Mouse (Mus musculus): ENCODE results near the gene Desi2. TPM values are rescaled to one million over a fixed set of nuclear protein-coding genes. Genes with fewer than 3 reads are reported as not detected.
"Not testable (repeated sequence)": the region's sequence is repeated elsewhere in the genome, so short reads cannot be mapped to it uniquely, and the experiment has no call there.

Desi2 gene
- polyA plus RNA-seq (2014; fragmentation: Nextera tagmentation; extraction: Ambion mirVana): 15.9 and 17.8 TPM in 2 replicates

DNA sequence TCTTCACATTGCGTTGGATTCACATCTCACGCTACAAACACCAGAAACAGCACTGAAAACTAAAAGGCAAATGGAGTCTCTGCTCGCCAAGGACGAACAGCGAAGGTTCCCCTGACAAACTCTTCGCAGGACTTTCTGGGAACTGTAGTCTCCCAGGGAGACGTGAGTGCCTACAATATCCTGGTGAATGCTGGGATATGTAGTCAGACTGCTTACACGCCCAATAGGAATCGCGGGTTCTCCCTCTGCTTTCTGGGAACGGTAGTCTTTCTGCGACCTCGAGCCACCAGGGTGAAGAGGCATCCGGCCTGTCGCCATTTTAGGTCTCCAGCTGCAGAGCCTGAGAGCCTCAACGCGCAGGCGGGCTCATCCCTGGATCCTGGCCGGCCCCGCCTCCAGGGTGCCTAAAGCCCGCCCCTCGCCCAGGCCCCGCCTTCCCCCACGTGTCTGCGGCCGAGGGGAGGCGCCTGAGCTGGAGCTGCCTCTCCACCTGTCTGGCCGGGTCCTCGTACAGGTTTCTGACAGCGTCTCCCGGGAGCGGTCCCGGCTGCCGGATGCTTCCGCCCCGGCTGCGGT lies at the start of gene Desi2:
TSS of gene Desi2 (plus strand) at position 202 of the 576 bp plus-strand sequence.
- peak; percentile 99 for ATAC-seq (replicated peaks; ENCODE audit: insufficient number of reproducible peaks, low FRiP score, low TSS enrichment, low read depth)
- not testable (repeated sequence) for H3K36me3 ChIP-seq (replicated peaks; ENCODE audit: control insufficient read depth, insufficient read depth, low read depth, low read length); H3K27me3 ChIP-seq (ENCODE audit: control insufficient read depth, insufficient read depth, low read length); H3K27ac ChIP-seq (replicated peaks; ENCODE audit: low read depth, low read length); H3K9me3 ChIP-seq (replicated peaks; ENCODE audit: control insufficient read depth, low read length); H3K4me1 ChIP-seq (ENCODE audit: control insufficient read depth, insufficient read depth, low read length)
- peak; percentile 97 for DNase-seq (ENCODE audit: low spot score)
- H3K9ac ChIP-seq (replicated peaks; ENCODE audit: low read length): peak within 1 kb of the TSS; percentile 37
- peak within 1 kb of the TSS; percentile 52 for H3K4me3 ChIP-seq (ENCODE audit: low read depth, low read length)
- H3K4me2 ChIP-seq (ENCODE audit: low read depth, low read length): peak within 1 kb of the TSS; percentile 44
- WGBS: under 1% methylated on average over 35 of the region's 37 CpGs

DNA sequence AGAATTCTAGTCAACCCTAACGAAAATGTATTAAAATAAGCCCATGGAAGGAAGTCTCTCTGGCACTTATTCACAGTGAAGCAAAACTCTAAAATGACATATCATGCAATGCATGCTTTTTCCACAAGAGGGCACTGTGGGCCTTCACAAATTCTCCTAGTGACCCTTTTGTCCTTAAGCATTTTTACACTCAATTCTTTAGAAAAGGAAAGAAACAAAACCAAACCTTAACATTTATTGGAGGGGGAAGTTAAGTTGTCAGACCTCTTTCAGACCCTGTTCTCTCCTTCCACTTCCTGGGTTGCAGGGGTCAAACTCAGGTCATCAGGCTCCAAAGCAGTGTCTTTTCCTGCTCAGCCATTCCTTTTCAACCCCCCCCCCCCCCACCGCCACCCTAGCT lies 40.7 kb upstream of the Desi2 start:
- ATAC-seq (replicated peaks; ENCODE audit: insufficient number of reproducible peaks, low FRiP score, low TSS enrichment, low read depth); H3K36me3 ChIP-seq (replicated peaks; ENCODE audit: control insufficient read depth, insufficient read depth, low read depth, low read length); H3K27ac ChIP-seq (replicated peaks; ENCODE audit: low read depth, low read length); H3K9ac ChIP-seq (replicated peaks; ENCODE audit: low read length); H3K27me3 ChIP-seq (ENCODE audit: control insufficient read depth, insufficient read depth, low read length); H3K4me3 ChIP-seq (ENCODE audit: low read depth, low read length); H3K9me3 ChIP-seq (replicated peaks; ENCODE audit: control insufficient read depth, low read length); H3K4me1 ChIP-seq (ENCODE audit: control insufficient read depth, insufficient read depth, low read length); H3K4me2 ChIP-seq (ENCODE audit: low read depth, low read length): not testable (repeated sequence)
- DNase-seq (ENCODE audit: low spot score): peak; percentile 35
- WGBS: 3% methylated on average over 2 of the region's 2 CpGs

DNA sequence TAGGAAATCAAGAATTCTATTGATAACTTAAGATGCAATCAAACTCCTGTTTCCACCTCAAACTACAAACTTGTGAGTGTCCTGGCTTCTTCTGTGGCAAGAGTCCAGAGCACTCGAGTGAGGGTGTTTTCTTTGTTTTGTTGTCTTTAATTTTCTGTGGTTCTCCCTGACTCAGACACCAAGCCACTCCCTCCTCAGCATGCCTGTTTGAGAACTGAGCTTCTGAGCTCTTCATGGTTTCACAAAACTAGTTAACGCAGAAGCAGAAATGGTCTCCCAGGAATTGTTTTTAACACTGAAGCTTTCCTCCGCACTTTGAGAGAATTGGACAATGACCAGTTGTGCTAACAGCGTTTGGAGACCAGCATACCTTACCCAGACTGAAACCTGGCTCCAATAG lies 40.3 kb upstream of the Desi2 start:
- not testable (repeated sequence) for H3K4me3 ChIP-seq (ENCODE audit: low read depth, low read length); H3K27ac ChIP-seq (replicated peaks; ENCODE audit: low read depth, low read length); H3K9ac ChIP-seq (replicated peaks; ENCODE audit: low read length); H3K27me3 ChIP-seq (ENCODE audit: control insufficient read depth, insufficient read depth, low read length); ATAC-seq (replicated peaks; ENCODE audit: insufficient number of reproducible peaks, low FRiP score, low TSS enrichment, low read depth); H3K9me3 ChIP-seq (replicated peaks; ENCODE audit: control insufficient read depth, low read length); H3K4me2 ChIP-seq (ENCODE audit: low read depth, low read length); H3K4me1 ChIP-seq (ENCODE audit: control insufficient read depth, insufficient read depth, low read length); H3K36me3 ChIP-seq (replicated peaks; ENCODE audit: control insufficient read depth, insufficient read depth, low read depth, low read length)
- 55% methylated on average over 3 of the region's 4 CpGs for WGBS
- peak; percentile 1 for DNase-seq (ENCODE audit: low spot score)

GRCm38 (mm10) chr1:178182251-178182650 lies 5.0 kb upstream of the Desi2 start:
- Histone ChIP-seq H3K9ac (replicated peaks; ENCODE audit: low read length) (no peak overlapping the region), H3K4me1 (ENCODE audit: control insufficient read depth, insufficient read depth, low read length) (no peaks in the 10 kb centered on the region), H3K27me3 (ENCODE audit: control insufficient read depth, insufficient read depth, low read length) (no peaks in the 10 kb centered on the region), H3K4me2 (ENCODE audit: low read depth, low read length) (no peak overlapping the region), H3K27ac (replicated peaks; ENCODE audit: low read depth, low read length) (no peak overlapping the region), H3K9me3 (replicated peaks; ENCODE audit: control insufficient read depth, low read length) (no peaks in the 10 kb centered on the region), H3K4me3 (ENCODE audit: low read depth, low read length) (no peak overlapping the region), H3K36me3 (replicated peaks; ENCODE audit: control insufficient read depth, insufficient read depth, low read depth, low read length) (no peaks in the 10 kb centered on the region)
- WGBS: 92% methylated on average over 2 of the region's 2 CpGs
- DNase-seq (ENCODE audit: low spot score): no peak
- no peak for ATAC-seq (replicated peaks; ENCODE audit: insufficient number of reproducible peaks, low FRiP score, low TSS enrichment, low read depth)

DNA sequence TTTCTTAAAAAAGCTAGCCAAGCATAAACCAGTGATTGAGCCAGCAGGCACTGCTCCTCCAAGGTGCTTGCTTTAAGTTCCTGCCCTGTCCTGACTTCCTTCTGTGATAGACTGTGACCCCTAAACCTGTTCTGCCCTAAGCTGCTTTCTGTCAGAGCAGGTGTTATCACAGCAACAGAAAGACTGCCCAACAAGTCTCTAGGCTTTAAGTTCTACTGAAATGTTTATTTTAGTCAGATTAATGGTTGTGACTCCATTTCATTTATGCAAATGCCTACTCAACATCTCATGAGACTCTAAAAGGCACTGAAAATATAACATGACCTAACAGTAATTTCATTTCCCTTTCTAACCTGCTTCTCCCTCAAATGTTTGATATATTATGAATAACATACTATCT lies 1.6 kb upstream of the Desi2 start:
- no peaks in the 10 kb centered on the region for H3K27me3 ChIP-seq (ENCODE audit: control insufficient read depth, insufficient read depth, low read length)
- H3K36me3 ChIP-seq (replicated peaks; ENCODE audit: control insufficient read depth, insufficient read depth, low read depth, low read length): no peaks in the 10 kb centered on the region
- H3K9ac ChIP-seq (replicated peaks; ENCODE audit: low read length): no peak overlapping the region
- no peak for ATAC-seq (replicated peaks; ENCODE audit: insufficient number of reproducible peaks, low FRiP score, low TSS enrichment, low read depth)
- no peak overlapping the region for H3K4me3 ChIP-seq (ENCODE audit: low read depth, low read length)
- no peak overlapping the region for H3K27ac ChIP-seq (replicated peaks; ENCODE audit: low read depth, low read length)
- no peaks in the 10 kb centered on the region for H3K9me3 ChIP-seq (replicated peaks; ENCODE audit: control insufficient read depth, low read length)
- 0 out of 2 replicates have a peak, but pooled peaks cover 2% of the 10 kb centered on the region for H3K4me1 ChIP-seq (ENCODE audit: control insufficient read depth, insufficient read depth, low read length)
- H3K4me2 ChIP-seq (ENCODE audit: low read depth, low read length): no peak overlapping the region
- no peak for DNase-seq (ENCODE audit: low spot score)

GRCm38 (mm10) chr1:178187810-178188209 lies 593 bp downstream of the Desi2 start:
- not testable (repeated sequence) for H3K27me3 ChIP-seq (ENCODE audit: control insufficient read depth, insufficient read depth, low read length); H3K36me3 ChIP-seq (replicated peaks; ENCODE audit: control insufficient read depth, insufficient read depth, low read depth, low read length); H3K27ac ChIP-seq (replicated peaks; ENCODE audit: low read depth, low read length); H3K4me1 ChIP-seq (ENCODE audit: control insufficient read depth, insufficient read depth, low read length); H3K9me3 ChIP-seq (replicated peaks; ENCODE audit: control insufficient read depth, low read length)
- ATAC-seq (replicated peaks; ENCODE audit: insufficient number of reproducible peaks, low FRiP score, low TSS enrichment, low read depth) (peak; percentile 76; the same call in 1 of the 2 replicates), DNase-seq (ENCODE audit: low spot score) (peak; percentile 56)
- WGBS: 0% methylated on average over 21 of the region's 38 CpGs
- H3K4me2 ChIP-seq (ENCODE audit: low read depth, low read length): peak overlapping the region; percentile 42
- peak overlapping the region; percentile 52 for H3K4me3 ChIP-seq (ENCODE audit: low read depth, low read length)
- H3K9ac ChIP-seq (replicated peaks; ENCODE audit: low read length): peak overlapping the region; percentile 37

DNA sequence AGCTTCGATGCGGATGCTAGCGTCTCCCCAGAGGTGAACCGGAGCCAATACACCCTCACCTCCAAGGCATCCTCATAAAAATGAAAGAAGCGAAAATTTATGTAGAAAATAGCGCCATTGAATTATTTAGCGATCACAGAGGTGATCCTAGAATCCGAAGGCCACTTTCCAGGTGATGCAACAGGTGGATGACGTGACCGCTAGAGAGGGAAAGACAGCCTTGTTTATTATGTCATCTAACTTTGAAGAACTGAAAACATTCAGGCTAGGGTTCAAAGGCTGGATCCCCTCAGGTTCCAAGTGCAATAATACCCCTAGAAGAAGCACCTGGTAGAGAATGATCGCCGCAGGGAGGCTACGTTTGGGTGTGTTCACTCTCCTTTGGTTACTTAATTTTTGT lies 1.2 kb downstream of the Desi2 start:
- peak; percentile 1 for DNase-seq (ENCODE audit: low spot score)
- H3K9me3 ChIP-seq (replicated peaks; ENCODE audit: control insufficient read depth, low read length): no peaks in the 10 kb centered on the region
- H3K4me1 ChIP-seq (ENCODE audit: control insufficient read depth, insufficient read depth, low read length): 0 out of 2 replicates have a peak, but pooled peaks cover 2% of the 10 kb centered on the region
- H3K27ac ChIP-seq (replicated peaks; ENCODE audit: low read depth, low read length): no peak overlapping the region
- peak overlapping the region; percentile 44 for H3K4me2 ChIP-seq (ENCODE audit: low read depth, low read length)
- no peak overlapping the region for H3K9ac ChIP-seq (replicated peaks; ENCODE audit: low read length)
- no peaks in the 10 kb centered on the region for H3K36me3 ChIP-seq (replicated peaks; ENCODE audit: control insufficient read depth, insufficient read depth, low read depth, low read length)
- H3K27me3 ChIP-seq (ENCODE audit: control insufficient read depth, insufficient read depth, low read length): no peaks in the 10 kb centered on the region
- 7% methylated on average over 13 of the region's 13 CpGs for WGBS
- peak overlapping the region; percentile 30 for H3K4me3 ChIP-seq (ENCODE audit: low read depth, low read length)
- no peak for ATAC-seq (replicated peaks; ENCODE audit: insufficient number of reproducible peaks, low FRiP score, low TSS enrichment, low read depth)

DNA sequence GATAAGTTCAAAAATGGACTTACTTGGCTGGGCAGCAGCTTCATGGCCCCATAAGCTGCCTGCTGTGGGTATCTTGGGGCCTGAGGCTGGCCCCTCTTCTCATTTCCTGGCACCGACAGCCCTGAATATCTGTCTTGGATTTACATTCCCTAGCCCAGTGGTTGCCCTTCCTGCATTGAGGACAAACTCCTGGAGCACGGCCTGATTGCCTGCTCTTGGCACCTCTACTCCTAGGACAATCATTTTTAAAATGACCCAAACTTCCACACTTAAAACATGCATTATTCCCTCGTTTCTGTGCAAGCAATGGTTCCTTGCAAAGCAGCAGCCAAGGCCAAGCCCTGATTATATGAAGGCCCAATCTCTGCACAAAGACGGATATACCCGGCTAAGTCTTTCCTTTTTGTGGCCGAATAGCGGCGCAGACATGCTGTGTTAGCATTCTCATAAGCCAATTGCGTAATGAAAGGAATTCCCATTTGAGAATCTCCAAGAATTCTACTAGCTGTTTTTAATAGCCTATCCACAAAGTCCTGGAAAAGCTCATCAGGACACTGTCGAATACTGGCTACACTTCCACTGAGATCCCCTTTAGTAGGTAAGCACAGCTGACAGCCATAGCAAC lies 18.6 kb downstream of the Desi2 start:
- Histone ChIP-seq H3K27ac (replicated peaks; ENCODE audit: low read depth, low read length) (no peak overlapping the region), H3K4me1 (ENCODE audit: control insufficient read depth, insufficient read depth, low read length) (no peaks in the 10 kb centered on the region), H3K4me3 (ENCODE audit: low read depth, low read length) (no peak overlapping the region), H3K9ac (replicated peaks; ENCODE audit: low read length) (no peak overlapping the region), H3K27me3 (ENCODE audit: control insufficient read depth, insufficient read depth, low read length) (no peaks in the 10 kb centered on the region), H3K9me3 (replicated peaks; ENCODE audit: control insufficient read depth, low read length) (no peaks in the 10 kb centered on the region), H3K36me3 (replicated peaks; ENCODE audit: control insufficient read depth, insufficient read depth, low read depth, low read length) (no peaks in the 10 kb centered on the region), H3K4me2 (ENCODE audit: low read depth, low read length) (no peak overlapping the region)
- no peak for DNase-seq (ENCODE audit: low spot score)
- WGBS: 92% methylated on average over 10 of the region's 10 CpGs
- ATAC-seq (replicated peaks; ENCODE audit: insufficient number of reproducible peaks, low FRiP score, low TSS enrichment, low read depth): no peak

Data from embryonic facial prominence, embryonic 11.5 days (tissue).